29 mouse cellular contexts compared by ENCODE assay signal in genomic region chr7:106793098-106793497, GRCm38 (mm10). TPM values are rescaled to one million over a fixed set of nuclear protein-coding genes. Genes with fewer than 3 reads are reported as not detected.
DNase-seq lines count a peak whose midpoint lies in the region; ATAC-seq and TF ChIP-seq lines count a peak whose summit lies in the region.
"Had no signal": no experiment of that assay in that cellular context is flagged by ENCODE, and none has a peak within 500 bp of the region (broad histone marks: within the 10 kb centered on the region; RNA-seq: fewer than 3 reads in every experiment).

Olfr699 (minus strand) TSS chr7:106793198.

- peak; percentile 4 to 14 for DNase-seq in CD8-positive naive resting alpha-beta T cell, adult 2 months (ENCODE audit: low read depth in 2 of 2, low spot score in 2 of 2)
- peak; percentile 11 for DNase-seq in T-cell, adult 2 months (ENCODE audit: low spot score)
- DNase-seq in naive thymus-derived CD4-positive, alpha-beta T cell, adult 2 months (ENCODE audit: low read depth) = peak; percentile 11
- no peak for DNase-seq in right cerebral cortex, postnatal 25 days
- DNase-seq in layer of hippocampus, adult 9-11 months = no peak
- DNase-seq in midbrain, postnatal 0 days (ENCODE audit: low spot score) = no peak
- DNase-seq: adrenal gland, adult 2 months; adrenal gland, adult 8-10 months; adrenal gland, postnatal 10 days; adrenal gland, postnatal 14 days; adrenal gland, postnatal 25 days; adrenal gland, postnatal 36 days; B cell, adult 2 months; cerebellum, adult 11 months; cerebellum, adult 11-12 months; cerebellum, adult 18-20 months; cerebellum, adult 2 months; cerebellum, adult 8-10 months had no signal

- no peak within 1 kb of the TSS for H3K4me2 ChIP-seq in hindbrain, embryonic 13.5 days
- no peak within 1 kb of the TSS for H3K4me2 ChIP-seq in midbrain, postnatal 0 days (ENCODE audit: low read depth, low read length, poor library complexity, severe bottlenecking)

- H3K27me3 ChIP-seq in hindbrain, embryonic 13.5 days = no peaks in the 10 kb centered on the region
- no peaks in the 10 kb centered on the region for H3K27me3 ChIP-seq in midbrain, postnatal 0 days (ENCODE audit: insufficient read depth, low read length)
- H3K27me3 ChIP-seq: CH12.LX, Patski had no signal

- H3K9me3 ChIP-seq in hindbrain, embryonic 13.5 days = no peaks in the 10 kb centered on the region
- H3K9me3 ChIP-seq in midbrain, postnatal 0 days (ENCODE audit: low read length) = no peaks in the 10 kb centered on the region
- H3K9me3 ChIP-seq: G1E had no signal

- H3K4me3 ChIP-seq in hindbrain, embryonic 13.5 days = no peak within 1 kb of the TSS
- H3K4me3 ChIP-seq in midbrain, postnatal 0 days (ENCODE audit: low read depth, low read length) = no peak within 1 kb of the TSS

- no peak within 1 kb of the TSS for H3K9ac ChIP-seq in hindbrain, embryonic 13.5 days
- H3K9ac ChIP-seq in midbrain, postnatal 0 days (replicated peaks; ENCODE audit: low read length, poor library complexity, severe bottlenecking) = no peak within 1 kb of the TSS

- peak; percentile 32 for ATAC-seq in CD4-positive, CD25-positive, alpha-beta regulatory T cell, adult 4 months
- no peak for ATAC-seq in hindbrain, embryonic 13.5 days (ENCODE audit: low FRiP score)
- ATAC-seq in midbrain, postnatal 0 days (ENCODE audit: low FRiP score) = no peak
- ATAC-seq: activated CD4-positive, CD25-positive, alpha-beta regulatory T cell, adult 4 months; Patski had no signal

- no peaks in the 10 kb centered on the region for H3K36me3 ChIP-seq in hindbrain, embryonic 13.5 days
- no peaks in the 10 kb centered on the region for H3K36me3 ChIP-seq in midbrain, postnatal 0 days (ENCODE audit: insufficient read depth, low read length)
- H3K36me3 ChIP-seq: G1E had no signal

- H3K4me1 ChIP-seq in hindbrain, embryonic 13.5 days (replicated peaks) = no peaks in the 10 kb centered on the region
- no peaks in the 10 kb centered on the region for H3K4me1 ChIP-seq in midbrain, postnatal 0 days (ENCODE audit: insufficient read depth, low read length)

- WGBS in hindbrain, embryonic 13.5 days = 90% methylated on average over 1 of the region's 1 CpGs
- 82% methylated on average over 1 of the region's 1 CpGs for WGBS in midbrain, postnatal 0 days

- H3K27ac ChIP-seq in hindbrain, embryonic 13.5 days = no peak within 1 kb of the TSS
- no peak within 1 kb of the TSS for H3K27ac ChIP-seq in midbrain, postnatal 0 days (ENCODE audit: low read depth, low read length)

- TF ChIP-seq CTCF in midbrain, postnatal 0 days (IDR thresholded peaks at IDR 0.05) = no peak

RNA-seq across cellular contexts. Expression of gene Olfr699, which starts in this region (rescaled TPM):
- polyA plus RNA-seq in CD4-positive, CD25-positive, alpha-beta regulatory T cell, adult 4 months (2017; shearing (Covaris generic)) = not detected
- not detected in 2 replicates for polyA plus RNA-seq in hindbrain, embryonic 13.5 days (2015; fragmentation: Nextera tagmentation; extraction: Ambion mirVana)
- total RNA-seq in midbrain, postnatal 0 days (2014; rRNA removed) = not detected in 2 replicates
- not detected in 2 replicates for polyA plus RNA-seq in midbrain, postnatal 0 days (2015; fragmentation: Nextera tagmentation; extraction: Ambion mirVana)
- total RNA-seq: adrenal gland, adult 18-20 months; adrenal gland, adult 2 months; adrenal gland, adult 8-10 months; adrenal gland, postnatal 10 days; adrenal gland, postnatal 14 days; adrenal gland, postnatal 25 days; adrenal gland, postnatal 36 days; adrenal gland, postnatal 4 days; CH12.LX; MEL had no signal
- polyA plus RNA-seq: activated CD4-positive, CD25-positive, alpha-beta regulatory T cell, adult 4 months; adrenal gland, adult 2 months; brain, embryonic 14.5 days; C2C12; cerebellum, adult 2 months; G1E; Patski had no signal

Comparison
In these comparisons a context has a peak if more than half of its experiments do, and no peak if none do; other contexts are left out.
1. Peak in ATAC-seq in CD4-positive, CD25-positive, alpha-beta regulatory T cell, adult 4 months; RNA of the gene not detected or under 1 TPM.
2. DNase-seq: peak in CD8-positive naive resting alpha-beta T cell, adult 2 months (2 of 2), T-cell, adult 2 months (single experiment) and naive thymus-derived CD4-positive, alpha-beta T cell, adult 2 months (single experiment); none in right cerebral cortex, postnatal 25 days (single experiment), layer of hippocampus, adult 9-11 months (single experiment) and midbrain, postnatal 0 days (single experiment).